In the genomic region with DNA sequence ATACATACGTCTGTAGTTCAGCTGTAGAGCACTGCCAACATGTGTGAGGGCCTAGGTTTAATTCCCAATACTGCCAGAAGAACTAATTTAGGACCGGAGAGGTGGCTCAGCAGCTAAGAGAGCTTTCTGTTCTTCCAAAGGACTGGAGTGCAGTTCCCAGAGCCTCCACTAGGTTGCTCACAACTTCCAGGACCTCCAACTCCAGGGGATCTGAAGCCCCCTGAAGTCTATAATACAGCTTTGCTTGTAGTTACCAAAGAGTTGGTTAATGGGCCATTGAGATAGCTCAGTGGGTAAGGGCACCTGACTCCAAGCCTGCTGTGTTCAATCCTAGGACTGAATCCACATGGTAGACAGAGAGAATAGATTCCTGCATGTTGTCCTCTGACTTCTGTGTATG, we compare ENCODE assay signal across 11 mouse cellular contexts. TPM values are rescaled to one million over a fixed set of nuclear protein-coding genes. Genes with fewer than 3 reads are reported as not detected.
DNase-seq lines count a peak whose midpoint lies in the region; ATAC-seq and TF ChIP-seq lines count a peak whose summit lies in the region.
"Had no signal": no experiment of that assay in that cellular context is flagged by ENCODE, and none has a peak within 500 bp of the region (broad histone marks: within the 10 kb centered on the region; RNA-seq: fewer than 3 reads in every experiment).

No protein-coding gene starts in this region.

- H3K4me1 ChIP-seq in forebrain, postnatal 0 days (ENCODE audit: insufficient read depth) = no peaks in the 10 kb centered on the region
- peaks cover 4% of the 10 kb centered on the region for H3K4me1 ChIP-seq in forebrain, embryonic 16.5 days (replicated peaks; ENCODE audit: control insufficient read depth, insufficient read depth, low read length)
- peaks cover 10% of the 10 kb centered on the region for H3K4me1 ChIP-seq in lung, embryonic 14.5 days (ENCODE audit: insufficient read depth)
- no peaks in the 10 kb centered on the region for H3K4me1 ChIP-seq in bone marrow, adult 2 months (ENCODE audit: control insufficient read depth, insufficient read depth, low read length)
- no peaks in the 10 kb centered on the region; the same call in 1 of the 2 replicates for H3K4me1 ChIP-seq in hindbrain, embryonic 14.5 days (replicated peaks; ENCODE audit: control insufficient read depth, insufficient read depth, low read length)

- H3K27ac ChIP-seq in forebrain, postnatal 0 days (ENCODE audit: low read depth, low read length) = no peak overlapping the region
- H3K27ac ChIP-seq in forebrain, embryonic 16.5 days (ENCODE audit: low read length) = no peak overlapping the region
- H3K27ac ChIP-seq in lung, embryonic 14.5 days (ENCODE audit: low read depth) = no peak overlapping the region
- H3K27ac ChIP-seq in bone marrow, adult 2 months (ENCODE audit: control insufficient read depth, insufficient read depth, low read depth, low read length, poor library complexity) = no peak overlapping the region
- no peak overlapping the region for H3K27ac ChIP-seq in hindbrain, embryonic 14.5 days
- H3K27ac ChIP-seq: hindbrain, embryonic 15.5 days; limb, embryonic 12.5 days had no signal

- DNase-seq in forebrain, postnatal 0 days = peak; percentile 6
- peak; percentile 46 for DNase-seq in lung, embryonic 14.5 days
- DNase-seq in lung, postnatal 25 days (ENCODE audit: low spot score) = no peak
- peak; percentile 59 for DNase-seq in retina, embryonic 14.5 days (ENCODE audit: low spot score)
- no peak for DNase-seq in ovary, adult 18-20 months (ENCODE audit: low spot score)
- DNase-seq in hindbrain, embryonic 14.5 days (ENCODE audit: low spot score) = no peak

- H3K9ac ChIP-seq in forebrain, postnatal 0 days = no peak overlapping the region
- H3K9ac ChIP-seq in forebrain, embryonic 16.5 days (replicated peaks; ENCODE audit: low read depth, low read length) = no peak overlapping the region
- H3K9ac ChIP-seq in lung, embryonic 14.5 days = no peak overlapping the region
- no peak overlapping the region for H3K9ac ChIP-seq in hindbrain, embryonic 14.5 days
- H3K9ac ChIP-seq: hindbrain, embryonic 15.5 days; limb, embryonic 12.5 days had no signal

- 0 out of 2 replicates have a peak, but pooled peaks have one; percentile 23 for TF ChIP-seq CTCF in forebrain, postnatal 0 days (IDR thresholded peaks at IDR 0.05; ENCODE audit: low read depth)
- TF ChIP-seq CTCF in lung, embryonic 14.5 days (IDR thresholded peaks at IDR 0.05; ENCODE audit: low read depth) = peak; percentile 40
- TF ChIP-seq CTCF in bone marrow, adult 2 months (IDR thresholded peaks at IDR 0.05; ENCODE audit: control insufficient read depth, insufficient read depth, low read length) = peak; percentile 28; the same call in 1 of the 2 replicates

- no peak for TF ChIP-seq POLR2A in bone marrow, adult 2 months (IDR thresholded peaks at IDR 0.05; ENCODE audit: borderline replicate concordance, control insufficient read depth, low read depth, low read length)

- H3K9me3 ChIP-seq in forebrain, postnatal 0 days (ENCODE audit: low read length) = no peaks in the 10 kb centered on the region
- no peaks in the 10 kb centered on the region for H3K9me3 ChIP-seq in forebrain, embryonic 16.5 days (ENCODE audit: control insufficient read depth, low read length)
- H3K9me3 ChIP-seq in lung, embryonic 14.5 days (ENCODE audit: low read depth, low read length) = no peaks in the 10 kb centered on the region
- no peaks in the 10 kb centered on the region for H3K9me3 ChIP-seq in hindbrain, embryonic 14.5 days (ENCODE audit: control insufficient read depth, low read length)
- H3K9me3 ChIP-seq: hindbrain, embryonic 15.5 days; limb, embryonic 12.5 days had no signal

- H3K4me2 ChIP-seq in forebrain, postnatal 0 days (ENCODE audit: low read depth) = no peak overlapping the region
- H3K4me2 ChIP-seq in forebrain, embryonic 16.5 days (ENCODE audit: low read length) = no peak overlapping the region
- no peak overlapping the region for H3K4me2 ChIP-seq in lung, embryonic 14.5 days
- H3K4me2 ChIP-seq in hindbrain, embryonic 14.5 days (replicated peaks) = no peak overlapping the region
- H3K4me2 ChIP-seq: hindbrain, embryonic 15.5 days; limb, embryonic 12.5 days had no signal

- WGBS in forebrain, postnatal 0 days = 70% methylated on average over 2 of the region's 2 CpGs
- 62% methylated on average over 2 of the region's 2 CpGs for WGBS in forebrain, embryonic 16.5 days
- WGBS in lung, embryonic 14.5 days = 63% methylated on average over 2 of the region's 2 CpGs
- 77% methylated on average over 2 of the region's 2 CpGs for WGBS in bone marrow, adult 2 months
- WGBS in hindbrain, embryonic 14.5 days = 78% methylated on average over 2 of the region's 2 CpGs

- no peaks in the 10 kb centered on the region for H3K36me3 ChIP-seq in forebrain, postnatal 0 days (ENCODE audit: insufficient read depth)
- H3K36me3 ChIP-seq in forebrain, embryonic 16.5 days (ENCODE audit: control insufficient read depth, insufficient read depth) = no peaks in the 10 kb centered on the region
- no peaks in the 10 kb centered on the region for H3K36me3 ChIP-seq in lung, embryonic 14.5 days (ENCODE audit: insufficient read depth)
- no peaks in the 10 kb centered on the region for H3K36me3 ChIP-seq in hindbrain, embryonic 14.5 days (replicated peaks; ENCODE audit: control insufficient read depth, insufficient read depth)
- H3K36me3 ChIP-seq: hindbrain, embryonic 15.5 days; limb, embryonic 12.5 days had no signal

- ATAC-seq in forebrain, postnatal 0 days = no peak
- no peak for ATAC-seq in forebrain, embryonic 16.5 days
- no peak for ATAC-seq in lung, embryonic 14.5 days (ENCODE audit: insufficient read depth)
- no peak for ATAC-seq in hindbrain, embryonic 14.5 days (ENCODE audit: low FRiP score)

- H3K27me3 ChIP-seq in forebrain, postnatal 0 days (ENCODE audit: insufficient read depth, low read length) = no peaks in the 10 kb centered on the region
- H3K27me3 ChIP-seq in forebrain, embryonic 16.5 days (replicated peaks; ENCODE audit: control insufficient read depth, insufficient read depth, low read length) = no peaks in the 10 kb centered on the region
- H3K27me3 ChIP-seq in lung, embryonic 14.5 days (ENCODE audit: insufficient read depth, low read length) = no peaks in the 10 kb centered on the region
- H3K27me3 ChIP-seq in hindbrain, embryonic 14.5 days (ENCODE audit: control insufficient read depth, insufficient read depth, low read length) = no peaks in the 10 kb centered on the region
- H3K27me3 ChIP-seq: hindbrain, embryonic 15.5 days; limb, embryonic 12.5 days had no signal

- H3K4me3 ChIP-seq in forebrain, postnatal 0 days (ENCODE audit: low read depth, low read length) = no peak overlapping the region
- H3K4me3 ChIP-seq in forebrain, embryonic 16.5 days (replicated peaks; ENCODE audit: low read length) = no peak overlapping the region
- H3K4me3 ChIP-seq in lung, embryonic 14.5 days (ENCODE audit: low read depth, low read length) = no peak overlapping the region
- H3K4me3 ChIP-seq in bone marrow, adult 2 months (replicated peaks; ENCODE audit: control insufficient read depth, low read depth, low read length) = no peak overlapping the region
- no peak overlapping the region for H3K4me3 ChIP-seq in hindbrain, embryonic 14.5 days (replicated peaks; ENCODE audit: low read length)
- H3K4me3 ChIP-seq: hindbrain, embryonic 15.5 days; limb, embryonic 12.5 days; myocyte had no signal

RNA-seq across cellular contexts. Expression of a gene that starts 39.1 kb away (rescaled TPM):
- 8.9 and 9.0 TPM in 2 replicates for total RNA-seq in forebrain, postnatal 0 days (2014; rRNA removed)
- 13.0 and 13.1 TPM in 2 replicates for polyA plus RNA-seq in forebrain, postnatal 0 days (2015; fragmentation: Nextera tagmentation; extraction: Ambion mirVana)
- 6.4 and 9.9 TPM in 2 replicates for polyA plus RNA-seq in forebrain, embryonic 16.5 days (2015; fragmentation: Nextera tagmentation; extraction: Ambion mirVana)
- 5.0 and 7.1 TPM in 2 replicates for polyA plus RNA-seq in lung, embryonic 14.5 days (2014; fragmentation: Nextera tagmentation; extraction: Ambion mirVana)
- polyA plus RNA-seq in bone marrow, adult 2 months (2011; ENCODE audit: insufficient read depth, insufficient read length, low replicate concordance, missing spikeins) = 8.7 and 17.1 TPM in 2 replicates
- polyA plus RNA-seq in hindbrain, embryonic 14.5 days (2014; fragmentation: Nextera tagmentation; extraction: Ambion mirVana) = 6.6 and 7.5 TPM in 2 replicates

RNA-seq across cellular contexts. Expression of a gene that starts 40.6 kb away (rescaled TPM):
- total RNA-seq in forebrain, postnatal 0 days (2014; rRNA removed) = 90.4 and 103 TPM in 2 replicates
- polyA plus RNA-seq in forebrain, postnatal 0 days (2015; fragmentation: Nextera tagmentation; extraction: Ambion mirVana) = 104 and 113 TPM in 2 replicates
- 83.5 and 89.3 TPM in 2 replicates for polyA plus RNA-seq in forebrain, embryonic 16.5 days (2015; fragmentation: Nextera tagmentation; extraction: Ambion mirVana)
- polyA plus RNA-seq in lung, embryonic 14.5 days (2014; fragmentation: Nextera tagmentation; extraction: Ambion mirVana) = 30.9 and 32.5 TPM in 2 replicates
- 41.7 and 90.0 TPM in 2 replicates for polyA plus RNA-seq in bone marrow, adult 2 months (2011; ENCODE audit: insufficient read depth, insufficient read length, low replicate concordance, missing spikeins)
- 86.3 and 96.6 TPM in 2 replicates for polyA plus RNA-seq in hindbrain, embryonic 14.5 days (2014; fragmentation: Nextera tagmentation; extraction: Ambion mirVana)

RNA-seq across cellular contexts. Expression of a gene that starts 55.7 kb away (rescaled TPM):
- 3,707 and 3,724 TPM in 2 replicates for total RNA-seq in forebrain, postnatal 0 days (2014; rRNA removed)
- polyA plus RNA-seq in forebrain, postnatal 0 days (2015; fragmentation: Nextera tagmentation; extraction: Ambion mirVana) = 2,151 and 2,226 TPM in 2 replicates
- polyA plus RNA-seq in forebrain, embryonic 16.5 days (2015; fragmentation: Nextera tagmentation; extraction: Ambion mirVana) = 1,979 and 2,045 TPM in 2 replicates
- 1,155 and 1,206 TPM in 2 replicates for polyA plus RNA-seq in lung, embryonic 14.5 days (2014; fragmentation: Nextera tagmentation; extraction: Ambion mirVana)
- polyA plus RNA-seq in bone marrow, adult 2 months (2011; ENCODE audit: insufficient read depth, insufficient read length, low replicate concordance, missing spikeins) = 380 and 447 TPM in 2 replicates
- 1,664 and 1,709 TPM in 2 replicates for polyA plus RNA-seq in hindbrain, embryonic 14.5 days (2014; fragmentation: Nextera tagmentation; extraction: Ambion mirVana)

RNA-seq across cellular contexts. Expression of a gene that starts 58.9 kb away (rescaled TPM):
- total RNA-seq in forebrain, postnatal 0 days (2014; rRNA removed) = 15.3 and 20.4 TPM in 2 replicates
- 3.0 and 4.4 TPM in 2 replicates for polyA plus RNA-seq in forebrain, postnatal 0 days (2015; fragmentation: Nextera tagmentation; extraction: Ambion mirVana)
- 10.6 and 13.2 TPM in 2 replicates for polyA plus RNA-seq in forebrain, embryonic 16.5 days (2015; fragmentation: Nextera tagmentation; extraction: Ambion mirVana)
- 19.5 and 21.6 TPM in 2 replicates for polyA plus RNA-seq in lung, embryonic 14.5 days (2014; fragmentation: Nextera tagmentation; extraction: Ambion mirVana)
- polyA plus RNA-seq in bone marrow, adult 2 months (2011; ENCODE audit: insufficient read depth, insufficient read length, low replicate concordance, missing spikeins) = 17.2 and 24.2 TPM in 2 replicates
- 9.2 and 10.7 TPM in 2 replicates for polyA plus RNA-seq in hindbrain, embryonic 14.5 days (2014; fragmentation: Nextera tagmentation; extraction: Ambion mirVana)

Comparison
In these comparisons a context has a peak if more than half of its experiments do, and no peak if none do; other contexts are left out.
1. DNase-seq: peak in forebrain, postnatal 0 days (single experiment), lung, embryonic 14.5 days (single experiment) and retina, embryonic 14.5 days (single experiment); none in lung, postnatal 25 days (single experiment), ovary, adult 18-20 months (single experiment) and hindbrain, embryonic 14.5 days (single experiment).
2. Peak in every context shown above with its lines, with median percentiles within 50 percentile points of each other: CTCF ChIP-seq.